Mouse (Mus musculus) Patski (cell line): ENCODE data around the gene Gc. TPM values are rescaled to one million over a fixed set of nuclear protein-coding genes. Genes with fewer than 3 reads are reported as not detected.
A peak's percentile ranks its signal among the peaks of the same experiment; 100 is the strongest.

Experiments used
- ATAC-seq: fragments of 100-300 bp; one replicate; pipeline ENCODE4 v1.8.0; 2021
- CTCF ChIA-PET: fragments of 350-600 bp; sonication (Branson Sonifier 250); formaldehyde crosslinking; loops from one replicate; lab custom pipeline; 2022; ENCODE audit warnings: inconsistent platforms; lab: Charles Lee
- POLR2A ChIA-PET: fragments of 350-600 bp; sonication (Branson Sonifier 250); formaldehyde crosslinking; loops from one replicate; lab custom pipeline; 2022; ENCODE audit warnings: antibody characterized with exemption, inconsistent platforms; lab: Charles Lee
- DNase-seq: peaks from one replicate; pipeline ENCODE4 v3.0.0-alpha.2; 2011; ENCODE audit warnings: low read depth, low spot score
- H3K27me3 ChIP-seq: fragments of 371-371 bp; one replicate; pipeline ENCODE4 v1.5.1; 2021
- CTCF ChIP-seq: fragments of 100-300 bp; IDR thresholded peaks from one replicate; pipeline ENCODE4 v1.5.1; 2021
- in situ Hi-C: fragments of 300-500 bp; cut with MboI; formaldehyde crosslinking; loops from 3 replicates; pipeline ENCODE4 v1.11.1; 2018; ENCODE audit warnings: low pct_unique_long_range_greater_than_20kb, mixed read lengths
- polyA plus RNA-seq: library from polyadenylated mRNA; unstranded; gene quantifications from one replicate; pipeline ENCODE4 v1.2.3, GENCODE M21; 2021

Gc gene
- polyA plus RNA-seq, 1 experiment from 2014 or later: 105 TPM

DNA sequence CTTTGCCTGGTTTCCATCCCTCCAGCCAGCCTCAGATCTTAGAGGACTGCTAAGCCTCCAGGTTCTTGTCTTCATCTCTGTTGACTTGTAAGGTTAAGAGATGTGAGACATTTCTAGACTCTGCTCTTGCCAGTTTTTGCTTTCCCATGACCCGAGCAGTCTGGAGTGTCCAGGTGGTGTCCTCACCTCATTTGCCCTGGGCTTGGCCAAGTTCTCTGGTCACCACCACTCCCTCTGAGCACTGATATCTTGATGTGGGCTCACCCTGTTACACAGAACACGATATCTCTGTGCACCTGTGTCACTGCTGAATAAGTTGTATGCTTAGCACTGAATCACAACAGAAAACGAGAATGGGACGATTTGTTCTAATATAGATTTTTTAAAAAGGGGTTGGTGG is 76.4 kb downstream of the Gc start:
- no peaks in the 10 kb centered on the region for H3K27me3 ChIP-seq
- ChIA-PET POLR2A (no interaction called here), CTCF (interaction anchor here (0.9 to 2.1 kb wide), 2 partner anchors 452 to 453 kb away, joined by 4 read pairs; no protein-coding TSS in a partner anchor)
- in situ Hi-C loops: loop anchor here (10.0 kb wide), 2 partner anchors 497 to 687 kb away; partner anchors contain the start of gene Slc4a4
- no peak for DNase-seq
- no peak for TF ChIP-seq CTCF
- ATAC-seq: no peak

DNA sequence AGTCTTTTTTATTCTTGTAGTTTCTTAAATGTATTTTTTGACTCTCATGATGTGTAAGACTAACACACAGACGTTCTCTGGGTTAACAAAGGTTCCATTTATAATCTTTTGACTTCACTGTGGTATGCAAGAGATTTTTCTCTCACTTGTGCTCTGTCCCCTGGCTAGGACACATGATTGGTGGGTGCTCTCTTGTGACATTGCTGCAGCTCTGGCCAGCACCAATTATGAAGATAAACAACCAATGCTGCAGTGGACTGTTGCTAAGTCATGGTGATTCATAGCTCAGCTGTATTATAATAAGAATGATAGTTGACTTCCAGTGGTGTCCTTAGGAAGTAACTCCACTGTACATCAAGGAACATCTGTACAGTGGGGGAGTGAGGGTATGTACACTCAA is 87.6 kb downstream of the Gc start:
- DNase-seq: no peak
- in situ Hi-C loops: no loop called here
- peak; percentile 88 for ATAC-seq
- POLR2A ChIA-PET: no interaction called here
- CTCF ChIA-PET: interaction anchor here (2.2 kb wide), 1 partner anchor 486 kb away, joined by 7 read pairs; no protein-coding TSS in a partner anchor
- no peaks in the 10 kb centered on the region for H3K27me3 ChIP-seq
- no peak for TF ChIP-seq CTCF

DNA sequence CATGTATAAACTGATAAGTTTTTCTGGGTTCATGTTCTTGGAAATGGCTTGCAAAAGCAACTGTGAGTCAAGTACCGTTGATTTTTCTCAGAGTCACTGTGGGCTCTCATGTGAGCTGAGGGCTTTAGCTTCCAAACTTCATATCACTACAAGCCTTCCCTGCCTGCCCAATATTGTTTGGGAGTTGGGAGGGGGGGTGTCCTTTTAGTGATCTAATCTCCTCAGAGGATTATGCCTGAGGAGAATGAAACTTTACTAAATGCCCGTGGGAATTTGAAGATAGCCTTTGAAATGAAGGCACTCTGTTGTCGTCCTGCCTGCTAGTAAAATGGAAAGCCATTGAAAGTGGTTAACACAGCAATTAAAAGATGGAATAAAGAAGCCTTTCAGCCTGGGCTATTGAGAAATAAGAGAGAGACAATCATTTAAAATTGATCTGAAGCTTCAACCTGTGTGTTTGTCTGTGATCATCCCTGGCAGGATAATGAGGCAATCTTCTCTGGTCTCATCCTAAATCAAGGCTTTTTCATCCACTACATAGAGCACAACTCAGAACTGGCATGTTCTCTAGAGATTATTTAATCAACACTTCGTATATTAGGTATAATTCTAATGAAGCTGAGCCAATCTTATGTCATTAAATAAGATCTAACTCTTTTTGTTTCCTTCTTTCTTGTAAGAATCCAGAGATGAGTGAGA is 89.5 kb downstream of the Gc start:
- ChIA-PET CTCF (interaction anchor here (0.6 to 1.0 kb wide), 2 partner anchors 119 to 725 kb away, joined by 3 read pairs; no protein-coding TSS in a partner anchor), POLR2A (interaction anchor here (0.6 kb wide), 1 partner anchor 804 kb away, joined by 3 read pairs; no protein-coding TSS in a partner anchor)
- ATAC-seq (no peak), DNase-seq (no peak)
- no peak for TF ChIP-seq CTCF
- H3K27me3 ChIP-seq: no peaks in the 10 kb centered on the region
- in situ Hi-C loops: no loop called here

Other genes starting within 250 kb of the Gc start
- 0.05 TPM for gene Npffr2, start 69.5 kb upstream of the Gc start, polyA plus RNA-seq